Mouse (Mus musculus) embryonic facial prominence, embryonic 14.5 days (tissue): ENCODE data around the gene Sp3. TPM values are rescaled to one million over a fixed set of nuclear protein-coding genes. Genes with fewer than 3 reads are reported as not detected.
"Not testable (repeated sequence)": the region's sequence is repeated elsewhere in the genome, so short reads cannot be mapped to it uniquely, and the experiment has no call there.

ENCODE experiments used
- ATAC-seq: fragments of 200-750 bp; cut with Nextera tagmentation; 2 replicates; pipeline ENCODE4 v1.8.0; 2017; ENCODE audit warnings: low read depth, moderate number of reproducible peaks, moderate TSS enrichment
- DNase-seq: peaks from one replicate; pipeline ENCODE4 v3.0.0-alpha.2; 2015; ENCODE audit warnings: low spot score
- H3K27ac ChIP-seq: fragments of 300-500 bp; sonication (generic); replicated peaks from 2 replicates; pipeline ENCODE4 v1.5.1; 2014; ENCODE audit warnings: low read depth, mild to moderate bottlenecking, low read length, moderate library complexity
- H3K27me3 ChIP-seq: fragments of 300-500 bp; sonication (generic); replicated peaks from 2 replicates; pipeline ENCODE4 v1.6.1; 2014; ENCODE audit warnings: low read length; ENCODE audit not compliant: control insufficient read depth, insufficient read depth
- H3K36me3 ChIP-seq: fragments of 300-500 bp; sonication (generic); 2 replicates; pipeline ENCODE4 v1.6.1; 2014; ENCODE audit warnings: low read length, mixed read lengths; ENCODE audit not compliant: control insufficient read depth, insufficient read depth
- H3K4me1 ChIP-seq: fragments of 300-500 bp; sonication (generic); 2 replicates; pipeline ENCODE4 v1.6.1; 2014; ENCODE audit warnings: antibody characterized with exemption, low read length; ENCODE audit not compliant: control insufficient read depth, insufficient read depth
- H3K4me2 ChIP-seq: fragments of 300-500 bp; sonication (generic); 2 replicates; pipeline ENCODE4 v1.6.1; 2014; ENCODE audit warnings: low read depth, mild to moderate bottlenecking, low read length, moderate library complexity, mixed read lengths
- H3K4me3 ChIP-seq: fragments of 300-500 bp; sonication (generic); 2 replicates; pipeline ENCODE4 v1.5.1; 2014; ENCODE audit warnings: low read depth, mild to moderate bottlenecking, low read length
- H3K9ac ChIP-seq: fragments of 300-500 bp; sonication (generic); 2 replicates; pipeline ENCODE4 v1.6.1; 2014; ENCODE audit warnings: low read depth, mild to moderate bottlenecking, low read length, moderate library complexity, mixed read lengths
- H3K9me3 ChIP-seq: fragments of 300-500 bp; sonication (generic); 2 replicates; pipeline ENCODE4 v1.6.1; 2016; ENCODE audit warnings: low read length; ENCODE audit not compliant: control insufficient read depth
- WGBS: fragments of 180-500 bp; shearing (Covaris S2); extraction: QIAGEN DNeasy Blood & Tissue Kit; methylation state at CpG from one replicate; pipeline ENCODE4 v1.1.7; 2014; 5-methylcytosine and 5-hydroxymethylcytosine counted together
- polyA plus RNA-seq: library from polyadenylated mRNA; unstranded; fragments of >200 nt; fragmentation: Nextera tagmentation; extraction: Ambion mirVana; gene quantifications from 2 replicates; pipeline ENCODE4 v1.2.1, GENCODE M21; 2014

The Sp3 gene
- polyA plus RNA-seq: 68.8 and 69.2 TPM in 2 replicates

- ATAC-seq: peak; percentile 91
- 0% methylated on average over 33 of the region's 64 CpGs for WGBS
- peak within 1 kb of the TSS; percentile 99 for H3K4me3 ChIP-seq
These were observed at the start of gene Sp3 for GRCm38 (mm10) chr2:72980337-72981074. Gene Sp3, minus strand, starts transcription at chr2:72980446.

GRCm38 (mm10) chr2:73029846-73030245 is 49.6 kb upstream of the Sp3 start:
- Histone ChIP-seq H3K27me3 (no peaks in the 10 kb centered on the region), H3K4me3 (no peak overlapping the region), H3K9ac (no peak overlapping the region), H3K4me1 (no peaks in the 10 kb centered on the region), H3K27ac (no peak overlapping the region), H3K36me3 (no peaks in the 10 kb centered on the region), H3K4me2 (no peak overlapping the region), H3K9me3 (no peaks in the 10 kb centered on the region)
- no peak for DNase-seq
- ATAC-seq: no peak
- WGBS: 90% methylated on average over 3 of the region's 3 CpGs

More at GRCm38 (mm10) chr2:72980337-72981074, at the start of gene Sp3:
- H3K9ac ChIP-seq: peak within 1 kb of the TSS; percentile 100
- peaks cover 16% of the 10 kb centered on the region for H3K4me1 ChIP-seq
- H3K27ac ChIP-seq: peak within 1 kb of the TSS; percentile 100
- H3K9me3 ChIP-seq: no peaks in the 10 kb centered on the region
- no peaks in the 10 kb centered on the region for H3K27me3 ChIP-seq
- DNase-seq: peak; percentile 99
- H3K4me2 ChIP-seq: peak within 1 kb of the TSS; percentile 62
- peaks cover 10% of the 10 kb centered on the region; the same call in 1 of the 2 replicates for H3K36me3 ChIP-seq

GRCm38 (mm10) chr2:73028019-73028418 is 47.8 kb upstream of the Sp3 start:
- DNase-seq: no peak
- WGBS: 72% methylated on average over 3 of the region's 3 CpGs
- H3K4me3 ChIP-seq: no peak overlapping the region

GRCm38 (mm10) chr2:73027126-73027525 is 46.9 kb upstream of the Sp3 start:
- Histone ChIP-seq H3K36me3 (no peaks in the 10 kb centered on the region), H3K4me3 (no peak overlapping the region), H3K27me3 (no peaks in the 10 kb centered on the region), H3K9me3 (no peaks in the 10 kb centered on the region), H3K4me2 (no peak overlapping the region), H3K4me1 (no peaks in the 10 kb centered on the region), H3K27ac (no peak overlapping the region), H3K9ac (no peak overlapping the region)
- DNase-seq: peak; percentile 64
- ATAC-seq: no peak
- WGBS: 25% methylated on average over 3 of the region's 3 CpGs

More at GRCm38 (mm10) chr2:73028019-73028418, 47.8 kb upstream of the Sp3 start:
- Histone ChIP-seq H3K27ac (no peak overlapping the region), H3K36me3 (no peaks in the 10 kb centered on the region), H3K27me3 (no peaks in the 10 kb centered on the region), H3K9me3 (no peaks in the 10 kb centered on the region), H3K4me2 (no peak overlapping the region), H3K9ac (no peak overlapping the region), H3K4me1 (no peaks in the 10 kb centered on the region)
- no peak for ATAC-seq

GRCm38 (mm10) chr2:73023803-73024202 is 43.6 kb upstream of the Sp3 start:
- WGBS: 43% methylated on average over 6 of the region's 6 CpGs
- no peak for ATAC-seq

GRCm38 (mm10) chr2:73021046-73021445 is 40.8 kb upstream of the Sp3 start:
- no peak for DNase-seq
- no peaks in the 10 kb centered on the region for H3K9me3 ChIP-seq
- whole genome bisulfite sequencing: 74% methylated on average over 6 of the region's 6 CpGs
- no peak overlapping the region for H3K4me2 ChIP-seq
- no peak overlapping the region for H3K9ac ChIP-seq
- no peaks in the 10 kb centered on the region for H3K4me1 ChIP-seq
- no peaks in the 10 kb centered on the region for H3K36me3 ChIP-seq
- no peak overlapping the region for H3K27ac ChIP-seq
- H3K4me3 ChIP-seq: no peak overlapping the region
- ATAC-seq: no peak
- H3K27me3 ChIP-seq: no peaks in the 10 kb centered on the region

More at GRCm38 (mm10) chr2:73023803-73024202, 43.6 kb upstream of the Sp3 start:
- no peak overlapping the region for H3K27ac ChIP-seq
- no peak overlapping the region for H3K4me3 ChIP-seq
- no peaks in the 10 kb centered on the region for H3K36me3 ChIP-seq
- no peaks in the 10 kb centered on the region for H3K27me3 ChIP-seq
- no peak overlapping the region for H3K9ac ChIP-seq
- no peak for DNase-seq
- no peaks in the 10 kb centered on the region for H3K9me3 ChIP-seq
- H3K4me1 ChIP-seq: no peaks in the 10 kb centered on the region
- H3K4me2 ChIP-seq: no peak overlapping the region

GRCm38 (mm10) chr2:73019371-73020146 is 39.3 kb upstream of the Sp3 start:
- H3K4me1 ChIP-seq: no peaks in the 10 kb centered on the region

GRCm38 (mm10) chr2:73014063-73014462 is 33.8 kb upstream of the Sp3 start:
- 88% methylated on average over 9 of the region's 9 CpGs for WGBS
- not testable (repeated sequence) for H3K9ac ChIP-seq, H3K36me3 ChIP-seq, H3K27ac ChIP-seq, H3K4me3 ChIP-seq, DNase-seq, H3K27me3 ChIP-seq, H3K4me2 ChIP-seq, H3K4me1 ChIP-seq, ATAC-seq
- H3K9me3 ChIP-seq: peaks cover 17% of the 10 kb centered on the region

More at GRCm38 (mm10) chr2:73019371-73020146, 39.3 kb upstream of the Sp3 start:
- H3K27me3 ChIP-seq: no peaks in the 10 kb centered on the region
- ATAC-seq: no peak
- H3K9me3 ChIP-seq: no peaks in the 10 kb centered on the region
- WGBS: 69% methylated on average over 9 of the region's 9 CpGs
- H3K36me3 ChIP-seq: no peaks in the 10 kb centered on the region
- no peak overlapping the region for H3K9ac ChIP-seq
- DNase-seq: no peak
- no peak overlapping the region for H3K27ac ChIP-seq
- H3K4me3 ChIP-seq: no peak overlapping the region
- no peak overlapping the region for H3K4me2 ChIP-seq
